Mouse (Mus musculus) C2C12 (cell line): ENCODE data around the gene Zfp712. TPM values are rescaled to one million over a fixed set of nuclear protein-coding genes. Genes with fewer than 3 reads are reported as not detected.

Source experiments
- H3K27me3 ChIP-seq: one replicate; pipeline ENCODE4 v1.6.1; 2011; ENCODE audit not compliant: control insufficient read depth, insufficient read depth, insufficient read length
- H3K36me3 ChIP-seq: one replicate; pipeline ENCODE4 v1.6.1; 2011; ENCODE audit not compliant: control insufficient read depth, insufficient read depth
- H3K4me3 ChIP-seq: one replicate; pipeline ENCODE4 v1.5.1; 2011; ENCODE audit warnings: mild to moderate bottlenecking, control low read depth; ENCODE audit not compliant: poor library complexity, insufficient read depth, severe bottlenecking
- H3K79me2 ChIP-seq: one replicate; pipeline ENCODE4 v1.6.1; 2011; ENCODE audit not compliant: control insufficient read depth, insufficient read depth
- H3K79me3 ChIP-seq: one replicate; pipeline ENCODE4 v1.6.1; 2011; ENCODE audit warnings: low read depth, control low read depth
- H3ac ChIP-seq: one replicate; pipeline ENCODE3; 2011; ENCODE audit warnings: low read depth; ENCODE audit not compliant: control insufficient read depth, insufficient read length
- CEBPB ChIP-seq: IDR thresholded peaks from one replicate; pipeline ENCODE4 v1.6.1; 2011; ENCODE audit warnings: low read depth, mild to moderate bottlenecking, control low read depth, moderate library complexity
- CTCF ChIP-seq: IDR thresholded peaks from one replicate; pipeline ENCODE4 v1.5.1; 2011; ENCODE audit not compliant: control insufficient read depth, insufficient read depth, insufficient read length
- FOSL1 ChIP-seq: IDR thresholded peaks from one replicate; pipeline ENCODE4 v1.8.0; 2011; ENCODE audit warnings: mild to moderate bottlenecking, low read length; ENCODE audit not compliant: poor library complexity, insufficient read depth, severe bottlenecking
- MAX ChIP-seq: IDR thresholded peaks from one replicate; pipeline ENCODE4 v1.6.1; 2011; ENCODE audit warnings: mild to moderate bottlenecking, control low read depth
- MYOD1 ChIP-seq: IDR thresholded peaks from one replicate; pipeline ENCODE4 v1.6.1; 2011; ENCODE audit warnings: low read depth; ENCODE audit not compliant: control insufficient read depth, insufficient read length
- MYOG ChIP-seq: IDR thresholded peaks from one replicate; pipeline ENCODE4 v1.6.1; 2011; ENCODE audit not compliant: control insufficient read depth, insufficient read length; ENCODE audit errors: extremely low read depth
- USF1 ChIP-seq: IDR thresholded peaks from one replicate; pipeline ENCODE4 v1.6.1; 2011; ENCODE audit warnings: low read depth, mild to moderate bottlenecking, control low read depth, moderate library complexity
- polyA plus RNA-seq: library from polyadenylated mRNA; unstranded; fragments of >200 nt; fragmentation: generic; extraction: Trizol; gene quantifications from one replicate; pipeline ENCODE4 v1.2.1, GENCODE M21; 2012; ENCODE audit warnings: missing spikeins

Gene Zfp712
- polyA plus RNA-seq, 1 experiment: 0.09 TPM

DNA sequence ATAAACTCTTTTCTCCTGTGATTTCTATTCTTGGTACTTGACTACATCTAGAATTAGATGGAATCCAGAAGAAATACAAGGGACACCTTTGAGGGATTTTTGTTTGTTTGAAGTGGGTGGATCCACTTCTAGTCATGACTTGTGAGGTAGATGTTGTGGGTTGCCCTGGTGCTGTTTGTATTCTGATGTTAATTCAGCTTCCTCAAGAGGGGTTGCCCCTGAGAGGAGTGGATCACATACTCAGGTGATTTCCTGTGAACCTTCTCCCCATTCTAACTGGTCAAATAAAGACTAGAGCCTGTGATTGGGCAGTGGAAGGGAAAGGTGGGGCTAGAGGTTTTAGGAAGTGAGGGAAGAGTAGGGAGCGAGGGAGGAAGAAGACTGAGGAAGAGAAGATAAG lies 21.0 kb upstream of the Zfp712 start:
- H3K4me3 ChIP-seq: no peak overlapping the region
- H3K27me3 ChIP-seq: no peaks in the 10 kb centered on the region
- H3K79me2 ChIP-seq: peaks cover 10% of the 10 kb centered on the region
- H3ac ChIP-seq: no peak overlapping the region
- H3K79me3 ChIP-seq: no peaks in the 10 kb centered on the region
- no peaks in the 10 kb centered on the region for H3K36me3 ChIP-seq
- no peak for TF ChIP-seq MAX
- no peak for TF ChIP-seq CTCF
- TF ChIP-seq MYOG: no peak
- no peak for TF ChIP-seq CEBPB
- TF ChIP-seq FOSL1: no peak
- TF ChIP-seq USF1: no peak
- TF ChIP-seq MYOD1: no peak

DNA sequence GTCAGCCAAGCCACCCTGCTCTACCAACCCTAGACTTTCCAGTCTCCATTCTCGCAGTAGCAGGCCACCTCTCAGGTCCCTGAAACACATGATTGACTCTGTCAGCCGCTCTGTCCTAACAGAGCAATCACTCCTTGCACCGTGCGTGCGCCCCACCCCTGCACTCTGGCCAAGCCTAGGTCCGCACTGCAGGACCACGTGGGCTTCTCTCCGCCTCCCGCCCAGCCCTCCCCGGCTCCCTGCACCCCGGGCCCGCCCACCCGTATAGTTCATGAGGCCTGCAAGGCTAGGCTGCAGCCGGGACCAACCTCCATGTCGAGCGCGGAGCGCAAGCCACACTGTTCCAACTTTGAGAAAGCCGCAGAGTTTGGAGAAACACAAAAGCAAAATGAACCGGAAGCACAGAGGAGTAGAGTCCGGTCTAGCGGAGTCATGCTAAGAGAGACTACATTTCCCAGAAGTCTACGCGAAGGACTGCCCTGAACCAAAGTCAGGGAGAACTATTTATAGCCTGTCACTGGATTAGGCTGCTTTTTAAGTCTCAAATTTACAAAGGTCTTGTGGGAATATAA lies 20.3 kb upstream of the Zfp712 start:
- Histone ChIP-seq H3K36me3 (no peaks in the 10 kb centered on the region), H3K27me3 (no peaks in the 10 kb centered on the region)
- TF ChIP-seq MAX: peak; percentile 45
- TF ChIP-seq MYOD1: peak; percentile 33
- TF ChIP-seq USF1: peak; percentile 63
- TF ChIP-seq CTCF: no peak
- no peak for TF ChIP-seq MYOG
- no peak for TF ChIP-seq FOSL1
- TF ChIP-seq CEBPB: no peak

DNA sequence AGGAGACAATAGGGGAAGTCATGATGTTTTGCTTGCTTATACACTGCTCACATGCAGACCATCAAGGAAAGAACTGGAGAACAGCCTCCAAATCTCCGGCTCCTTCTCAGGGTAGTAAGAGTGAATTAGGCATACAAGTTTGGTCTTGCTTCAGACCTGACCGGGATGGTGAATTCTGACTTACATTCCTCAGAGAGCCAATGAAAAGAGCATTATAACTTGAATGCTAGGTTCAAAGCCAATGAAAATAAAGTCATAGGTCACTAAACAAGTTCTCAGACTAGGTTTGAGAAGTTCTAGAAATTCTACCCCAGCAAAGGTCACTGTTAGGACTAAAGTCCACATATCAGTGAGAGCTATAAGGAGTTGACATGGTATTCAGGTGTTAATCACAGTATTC lies 16.3 kb upstream of the Zfp712 start:
- Histone ChIP-seq H3ac (no peak overlapping the region), H3K36me3 (peaks cover 9% of the 10 kb centered on the region), H3K79me3 (peaks cover 2% of the 10 kb centered on the region), H3K79me2 (peaks cover 10% of the 10 kb centered on the region), H3K4me3 (no peak overlapping the region), H3K27me3 (no peaks in the 10 kb centered on the region)
- no peak for TF ChIP-seq CTCF
- TF ChIP-seq MYOD1: no peak
- TF ChIP-seq MYOG: no peak

More for the DNA sequence above, 20.3 kb upstream of the Zfp712 start:
- Histone ChIP-seq H3K79me3 (no peaks in the 10 kb centered on the region), H3ac (peak overlapping the region; percentile 82), H3K79me2 (peaks cover 10% of the 10 kb centered on the region), H3K4me3 (peak overlapping the region; percentile 42)

DNA sequence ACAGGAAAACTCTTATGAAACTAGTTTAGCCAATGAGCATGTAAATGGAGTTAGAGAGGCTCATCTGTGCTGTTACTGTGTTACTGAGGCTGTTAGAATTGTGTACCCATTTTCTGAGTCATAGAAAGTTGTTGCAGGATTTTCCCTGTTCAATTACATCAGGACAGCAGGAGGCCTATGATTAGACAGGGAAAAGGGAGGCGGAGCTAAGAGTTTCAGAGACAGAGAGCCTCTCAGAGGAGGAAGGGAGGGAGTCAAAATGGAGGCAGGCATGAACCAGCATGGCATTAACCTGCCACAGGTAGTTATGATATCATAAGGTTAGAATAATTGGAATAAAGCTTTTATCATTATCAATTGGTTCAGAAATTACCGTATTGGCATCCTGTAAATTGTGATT lies 11.8 kb upstream of the Zfp712 start:
- no peak overlapping the region for H3ac ChIP-seq
- peaks cover 29% of the 10 kb centered on the region for H3K36me3 ChIP-seq
- no peaks in the 10 kb centered on the region for H3K27me3 ChIP-seq
- H3K79me2 ChIP-seq: no peaks in the 10 kb centered on the region
- no peak for TF ChIP-seq USF1
- TF ChIP-seq MYOD1: no peak
- no peak for TF ChIP-seq CTCF
- TF ChIP-seq MYOG: no peak
- TF ChIP-seq FOSL1: no peak
- no peak for TF ChIP-seq CEBPB
- no peak for TF ChIP-seq MAX
- no peak overlapping the region for H3K4me3 ChIP-seq
- H3K79me3 ChIP-seq: peaks cover 2% of the 10 kb centered on the region

DNA sequence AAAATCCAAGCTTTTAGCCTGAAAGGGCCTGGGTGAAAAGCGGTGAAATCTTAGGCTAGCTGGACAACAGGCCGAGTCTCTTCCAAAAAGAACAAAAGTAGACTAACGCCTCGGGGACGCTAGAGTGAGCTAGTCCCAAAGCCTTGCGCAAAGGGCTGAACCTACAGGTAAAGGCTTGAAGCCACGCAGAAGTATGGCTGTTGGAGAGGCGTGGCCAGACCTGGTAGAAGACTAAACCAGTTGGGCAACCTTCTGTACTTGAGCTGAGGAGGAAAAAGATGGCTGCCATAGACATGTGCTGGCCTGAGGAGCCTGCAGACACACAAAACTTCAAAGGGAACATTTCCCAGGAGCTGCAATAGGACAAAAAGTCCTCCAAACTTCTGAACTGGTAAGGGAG lies 4.4 kb upstream of the Zfp712 start:
- Histone ChIP-seq H3K79me2 (no peaks in the 10 kb centered on the region), H3K27me3 (no peaks in the 10 kb centered on the region), H3K79me3 (no peaks in the 10 kb centered on the region), H3ac (no peak overlapping the region), H3K36me3 (peaks cover 10% of the 10 kb centered on the region), H3K4me3 (no peak overlapping the region)
- no peak for TF ChIP-seq CEBPB
- no peak for TF ChIP-seq USF1
- no peak for TF ChIP-seq MYOD1
- TF ChIP-seq MAX: no peak
- TF ChIP-seq MYOG: no peak
- no peak for TF ChIP-seq CTCF
- no peak for TF ChIP-seq FOSL1

DNA sequence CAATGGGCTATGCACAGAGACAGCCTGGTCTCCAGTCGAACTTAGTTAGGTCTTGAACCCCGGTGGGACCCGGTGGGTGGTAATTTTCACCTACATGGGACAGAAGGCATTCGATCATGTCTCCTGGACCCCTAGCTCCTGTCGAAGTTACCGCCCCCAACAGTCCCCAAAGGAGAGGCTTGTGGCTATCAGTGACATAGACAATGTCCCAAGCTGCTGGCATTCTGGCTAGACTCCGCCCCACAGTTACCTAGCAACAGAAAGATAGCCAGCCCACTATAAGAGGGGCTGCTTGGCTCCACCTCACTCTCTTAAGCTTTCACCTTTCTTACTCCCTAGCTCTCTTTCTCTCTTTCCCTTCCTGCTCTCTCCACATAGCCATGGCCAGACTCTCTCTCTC lies 1.5 kb upstream of the Zfp712 start:
- Histone ChIP-seq H3K4me3 (no peak overlapping the region), H3K79me3 (no peaks in the 10 kb centered on the region), H3K36me3 (no peaks in the 10 kb centered on the region), H3ac (no peak overlapping the region), H3K27me3 (no peaks in the 10 kb centered on the region), H3K79me2 (no peaks in the 10 kb centered on the region)
- TF ChIP-seq MAX (no peak), CTCF (no peak), MYOG (no peak), USF1 (no peak), CEBPB (no peak), MYOD1 (no peak), FOSL1 (no peak)
